Mouse (Mus musculus): Measurements from ENCODE around the gene Dnah11.

Dnah11 gene

GRCm38 (mm10) chr12:118198386-118199093 is at the start of gene Dnah11:
TSS of gene Dnah11 (minus strand) at chr12:118199043.
- DNase-seq (ENCODE audit: low spot score in 2 of 2): peak; percentile 62 to 68

- no peak for DNase-seq (ENCODE audit: low spot score in 2 of 2)
These were observed 22.3 kb upstream of the Dnah11 start for GRCm38 (mm10) chr12:118221182-118221581.

GRCm38 (mm10) chr12:118220062-118220461 is 21.2 kb upstream of the Dnah11 start:
- no peak for DNase-seq (ENCODE audit: low spot score in 2 of 2)

GRCm38 (mm10) chr12:118212163-118212562 is 13.3 kb upstream of the Dnah11 start:
- no peak for DNase-seq (ENCODE audit: low spot score in 2 of 2)

- DNase-seq (ENCODE audit: low spot score in 2 of 2): no peak
These were observed 2.3 kb downstream of the Dnah11 start for GRCm38 (mm10) chr12:118196583-118196982.

GRCm38 (mm10) chr12:118189535-118189934 is 9.3 kb downstream of the Dnah11 start:
- no peak for DNase-seq (ENCODE audit: low spot score in 2 of 2)

- DNase-seq (ENCODE audit: low spot score in 2 of 2): no peak
These were observed 11.2 kb downstream of the Dnah11 start for GRCm38 (mm10) chr12:118187663-118188062.

- no peak for DNase-seq (ENCODE audit: low spot score in 2 of 2)
These were observed 11.9 kb downstream of the Dnah11 start for GRCm38 (mm10) chr12:118186881-118187489.

GRCm38 (mm10) chr12:118186120-118186880 is 12.5 kb downstream of the Dnah11 start:
- no peak for DNase-seq (ENCODE audit: low spot score in 2 of 2)

- DNase-seq (ENCODE audit: low spot score in 2 of 2): no peak
These were observed 14.1 kb downstream of the Dnah11 start for GRCm38 (mm10) chr12:118184731-118185130.

- no peak for DNase-seq (ENCODE audit: low spot score in 2 of 2)
These were observed 21.1 kb downstream of the Dnah11 start for GRCm38 (mm10) chr12:118177756-118178155.

GRCm38 (mm10) chr12:118164785-118165184 is 34.1 kb downstream of the Dnah11 start:
- no peak for DNase-seq (ENCODE audit: low spot score in 2 of 2)

- no peak for DNase-seq (ENCODE audit: low spot score in 2 of 2)
These were observed 41.9 kb downstream of the Dnah11 start for GRCm38 (mm10) chr12:118156986-118157385.

- DNase-seq (ENCODE audit: low spot score in 2 of 2): no peak
These were observed 51.3 kb downstream of the Dnah11 start for GRCm38 (mm10) chr12:118147521-118148033.

GRCm38 (mm10) chr12:118128116-118128515 is 70.7 kb downstream of the Dnah11 start:
- no peak for DNase-seq (ENCODE audit: low spot score in 2 of 2)

GRCm38 (mm10) chr12:118119668-118120067 is 79.2 kb downstream of the Dnah11 start:
- DNase-seq (ENCODE audit: low spot score in 2 of 2): no peak

- peak; percentile 31 to 34 for DNase-seq (ENCODE audit: low spot score in 2 of 2)
These were observed 86.2 kb downstream of the Dnah11 start for GRCm38 (mm10) chr12:118112599-118112998.

- no peak for DNase-seq (ENCODE audit: low spot score in 2 of 2)
These were observed 86.9 kb downstream of the Dnah11 start for GRCm38 (mm10) chr12:118111896-118112295.

- DNase-seq (ENCODE audit: low spot score in 2 of 2): no peak
These were observed 91.1 kb downstream of the Dnah11 start for GRCm38 (mm10) chr12:118107719-118108118.

GRCm38 (mm10) chr12:118104520-118104919 is 94.3 kb downstream of the Dnah11 start:
- peak in 1 of 2 experiments; percentile 23 for DNase-seq (ENCODE audit: low spot score in 2 of 2)

- DNase-seq (ENCODE audit: low spot score in 2 of 2): no peak
These were observed 99.1 kb downstream of the Dnah11 start for GRCm38 (mm10) chr12:118099694-118100093.

GRCm38 (mm10) chr12:118098257-118098656 is 100.6 kb downstream of the Dnah11 start:
- DNase-seq (ENCODE audit: low spot score in 2 of 2): peak in 1 of 2 experiments; percentile 46
